Mouse (Mus musculus): Measurements from ENCODE around the gene Tent5a.

- TF ChIP-seq POLR2A (IDR thresholded peaks at IDR 0.05; ENCODE audit: control insufficient read depth, extremely low read depth, insufficient read depth, low read length, poor library complexity) (no peak), CTCF (IDR thresholded peaks at IDR 0.05; ENCODE audit: borderline replicate concordance, control insufficient read depth, extremely low read depth, insufficient read depth, low read length, poor library complexity) (no peak)
These were observed 1.8 kb downstream of the Tent5a start for GRCm38 (mm10) chr9:85325201-85325868.

All from thymus, adult 2 months (tissue).